Mouse (Mus musculus): ENCODE measurements around the gene Gnpat. TPM values are rescaled to one million over a fixed set of nuclear protein-coding genes. Genes with fewer than 3 reads are reported as not detected.

Gene Gnpat
- total and polyA plus RNA-seq, 3 experiments, result 74.3 to 637 (median 117) TPM

GRCm38 (mm10) chr8:124903198-124903597, 40.4 kb downstream of the Gnpat start:
- H3K4me3 ChIP-seq (ENCODE audit: control insufficient read depth in 1 of 2, insufficient read depth in 1 of 2, low read depth in 2 of 2, low read length in 2 of 2), result no peak overlapping the region
- peaks cover 0 to 10% of the 10 kb centered on the region in 2 experiments; a peak in 1 of 4 replicates for H3K4me1 ChIP-seq (ENCODE audit: control insufficient read depth in 1 of 2, insufficient read depth in 2 of 2, low read length in 2 of 2)
- peak in 1 of 2 experiments; percentile 12; a peak in 1 of 4 replicates for TF ChIP-seq POLR2A (IDR thresholded peaks at IDR 0.05; ENCODE audit: control insufficient read depth in 1 of 2, insufficient read depth in 1 of 2, low read depth in 1 of 2, low read length in 2 of 2, poor library complexity in 1 of 2)
- no peak for TF ChIP-seq E2F4 (IDR thresholded peaks at IDR 0.05; ENCODE audit: borderline replicate concordance, low read depth, low read length)

DNA sequence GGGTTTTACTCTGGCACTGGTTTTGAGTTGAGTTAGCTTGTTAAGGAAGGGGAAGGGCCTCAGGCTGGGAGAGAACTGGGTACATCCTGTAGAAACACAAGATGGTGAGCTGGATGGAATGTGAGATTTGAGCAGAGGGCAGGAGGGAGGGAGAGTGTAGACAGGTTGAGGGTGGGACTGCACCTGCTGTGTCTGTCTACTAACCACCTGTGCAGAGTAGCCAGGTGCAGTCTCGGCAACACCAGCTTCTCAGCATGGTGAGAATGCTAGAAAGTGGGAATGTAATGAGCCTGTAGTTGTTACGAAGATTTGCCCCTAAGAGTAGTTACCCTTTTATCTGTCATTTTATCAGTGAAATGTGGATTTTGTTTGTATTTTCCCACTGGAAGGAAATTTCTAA, 42.6 kb downstream of the Gnpat start:
- TF ChIP-seq SMC3 (IDR thresholded peaks at IDR 0.05; ENCODE audit: low read depth, low read length), result no peak
- no peak for TF ChIP-seq ZNF384 (IDR thresholded peaks at IDR 0.05; ENCODE audit: low read depth, low read length)
- no peak for TF ChIP-seq RAD21 (IDR thresholded peaks at IDR 0.05; ENCODE audit: low read depth, low read length)
- TF ChIP-seq MXI1 (IDR thresholded peaks at IDR 0.05; ENCODE audit: low read depth, low read length), result no peak
- no peak for TF ChIP-seq USF1 (IDR thresholded peaks at IDR 0.05; ENCODE audit: low read depth, low read length)
- TF ChIP-seq MAZ (IDR thresholded peaks at IDR 0.05; ENCODE audit: low read depth, low read length), result no peak
- no peak for TF ChIP-seq NRF1 (IDR thresholded peaks at IDR 0.05; ENCODE audit: insufficient read depth, low read depth, low read length, poor library complexity, severe bottlenecking)
- TF ChIP-seq USF2 (IDR thresholded peaks at IDR 0.05; ENCODE audit: borderline replicate concordance in 1 of 2, insufficient read depth in 1 of 2, low read depth in 1 of 2, low read length in 2 of 2), result no peak
- TF ChIP-seq CTCF (IDR thresholded peaks at IDR 0.05 in 2 of 3, conservative IDR thresholded peaks at IDR 0.05 in 1 of 3; ENCODE audit: control insufficient read depth in 1 of 3, insufficient read depth in 1 of 3, low read depth in 2 of 3, low read length in 3 of 3, poor library complexity in 1 of 3, severe bottlenecking in 1 of 3), result no peak
- no peak for TF ChIP-seq ZKSCAN1 (IDR thresholded peaks at IDR 0.05; ENCODE audit: low read depth, low read length)
- no peak for TF ChIP-seq ELF1 (IDR thresholded peaks at IDR 0.05; ENCODE audit: low read depth, low read length)
- no peak for TF ChIP-seq MEF2A (IDR thresholded peaks at IDR 0.05; ENCODE audit: extremely low read depth, insufficient replicate concordance, low read depth, low read length, poor library complexity, severe bottlenecking)
- no peak for TF ChIP-seq TAL1 (IDR thresholded peaks at IDR 0.05; ENCODE audit: low read length)
- TF ChIP-seq HCFC1 (IDR thresholded peaks at IDR 0.05; ENCODE audit: low read depth, low read length), result no peak
- no peak for TF ChIP-seq E2F4 (IDR thresholded peaks at IDR 0.05; ENCODE audit: borderline replicate concordance, low read depth, low read length)
- no peak for DNase-seq (ENCODE audit: low read depth, low spot score)
- no peaks in the 10 kb centered on the region for H3K9me3 ChIP-seq (replicated peaks; ENCODE audit: insufficient read depth, low read length)
- H3K79me2 ChIP-seq (ENCODE audit: control insufficient read depth, insufficient read depth, low read length, poor library complexity), result peaks cover 26% of the 10 kb centered on the region
- H3K9ac ChIP-seq (ENCODE audit: control insufficient read depth, low read depth, low read length, poor library complexity, severe bottlenecking), result no peak overlapping the region
- no peak overlapping the region for H3K4me3 ChIP-seq (ENCODE audit: control insufficient read depth in 1 of 2, insufficient read depth in 1 of 2, low read depth in 2 of 2, low read length in 2 of 2)
- H3K4me1 ChIP-seq (ENCODE audit: control insufficient read depth in 1 of 2, insufficient read depth in 2 of 2, low read length in 2 of 2), result no peaks in the 10 kb centered on the region
- H3K36me3 ChIP-seq (ENCODE audit: control insufficient read depth in 1 of 2, insufficient read depth in 2 of 2, low read length in 2 of 2), result peaks cover 0 to 17% of the 10 kb centered on the region in 2 experiments; a peak in 3 of 4 replicates
- H3K27me3 ChIP-seq (ENCODE audit: control insufficient read depth in 1 of 2, insufficient read depth in 2 of 2, low read length in 2 of 2), result no peaks in the 10 kb centered on the region
- H3K27ac ChIP-seq (ENCODE audit: control insufficient read depth, low read depth, low read length), result no peak overlapping the region

More at GRCm38 (mm10) chr8:124903198-124903597, 40.4 kb downstream of the Gnpat start:
- H3K79me2 ChIP-seq (ENCODE audit: control insufficient read depth, insufficient read depth, low read length, poor library complexity), result peaks cover 41% of the 10 kb centered on the region
- H3K36me3 ChIP-seq (ENCODE audit: control insufficient read depth in 1 of 2, insufficient read depth in 2 of 2, low read length in 2 of 2), result peaks cover 13 to 24% of the 10 kb centered on the region in 2 experiments
- no peaks in the 10 kb centered on the region for H3K27me3 ChIP-seq (ENCODE audit: control insufficient read depth in 1 of 2, insufficient read depth in 2 of 2, low read length in 2 of 2)
- H3K9me3 ChIP-seq (replicated peaks; ENCODE audit: insufficient read depth, low read length), result no peaks in the 10 kb centered on the region
- no peak overlapping the region for H3K9ac ChIP-seq (ENCODE audit: control insufficient read depth, low read depth, low read length, poor library complexity, severe bottlenecking)
- no peak overlapping the region for H3K27ac ChIP-seq (ENCODE audit: control insufficient read depth, low read depth, low read length)
- no peak for DNase-seq (ENCODE audit: low read depth, low spot score)

All from MEL (cell line).